Mouse (Mus musculus) urinary bladder, postnatal 14 days (tissue): ENCODE data around the gene Kcnk7.
A peak's percentile ranks its signal among the peaks of the same experiment; 100 is the strongest.

Experiments used
- DNase-seq: peaks from one replicate; pipeline ENCODE4 v3.0.0; 2021; ENCODE audit warnings: low spot score

The Kcnk7 gene

DNA sequence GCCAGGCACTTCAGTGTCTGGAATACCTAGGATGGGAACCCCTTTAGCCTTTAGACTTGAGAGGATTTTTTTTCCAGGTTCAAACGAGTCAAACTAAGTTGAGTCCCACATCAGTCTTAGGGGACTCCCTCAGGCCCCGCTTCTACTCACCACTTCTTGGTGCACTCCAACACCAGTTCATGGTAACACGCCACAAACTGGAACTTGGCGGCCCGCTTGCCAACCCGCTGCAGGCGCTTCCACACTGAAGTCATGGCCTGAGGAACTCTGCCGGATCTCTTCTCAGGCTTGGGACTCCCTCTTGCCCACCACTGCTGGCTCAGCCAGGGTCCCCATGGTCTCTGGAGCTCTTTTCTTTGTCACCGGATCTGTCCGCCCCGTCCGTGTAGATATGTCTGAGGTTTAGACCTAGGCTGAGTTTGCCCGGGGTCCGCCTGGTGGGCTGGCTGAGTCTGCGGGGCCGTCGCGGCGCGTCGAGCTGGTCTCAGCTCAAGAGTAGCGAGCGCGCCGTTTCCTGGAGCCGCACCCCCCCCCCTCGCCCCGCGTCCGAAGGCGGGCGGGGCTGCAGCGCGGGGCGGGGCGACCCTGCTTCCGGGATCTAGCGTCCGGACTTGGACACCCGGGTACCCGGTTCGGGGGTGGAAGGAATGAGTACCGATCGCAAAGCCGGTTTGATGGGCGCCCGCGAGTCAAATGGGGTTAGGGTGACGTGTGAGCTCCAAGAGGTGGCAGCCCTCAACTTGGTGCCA is 21.8 kb downstream of the Kcnk7 start, which contains the start of gene Ehbp1l1:
Ehbp1l1 (minus strand) TSS at position 551 of the 749 bp plus-strand sequence.
- peak; percentile 83 for DNase-seq

DNA sequence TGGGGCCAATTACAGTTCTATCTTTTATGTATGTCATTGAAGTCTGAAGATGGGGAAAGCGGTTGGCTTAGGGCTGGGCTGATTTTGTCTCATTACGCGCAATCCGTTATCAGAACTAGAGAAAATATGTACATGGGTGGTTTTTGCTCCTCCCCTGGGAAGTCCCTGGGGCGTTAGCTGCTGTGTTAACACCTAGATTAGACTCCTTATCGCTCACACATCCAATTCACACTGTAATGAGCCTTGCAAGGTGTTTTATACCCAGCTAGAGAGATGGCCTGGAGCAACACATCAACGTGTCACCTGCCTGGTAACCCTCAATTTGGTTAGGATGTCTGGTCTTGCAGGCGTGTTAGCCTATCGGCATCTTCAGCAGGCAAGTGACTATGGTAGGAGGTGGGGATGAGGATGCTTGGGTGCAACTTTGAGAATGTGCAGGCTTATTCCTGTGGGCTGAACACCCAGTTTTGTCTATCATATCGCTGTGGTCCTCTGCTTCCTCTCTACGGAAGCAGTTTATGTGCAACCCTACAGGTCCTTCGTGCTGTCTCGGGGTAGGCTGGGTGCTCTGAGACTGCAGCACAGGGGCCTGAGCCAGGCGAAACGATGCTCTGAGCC is 22.9 kb downstream of the Kcnk7 start:
- no peak for DNase-seq

DNA sequence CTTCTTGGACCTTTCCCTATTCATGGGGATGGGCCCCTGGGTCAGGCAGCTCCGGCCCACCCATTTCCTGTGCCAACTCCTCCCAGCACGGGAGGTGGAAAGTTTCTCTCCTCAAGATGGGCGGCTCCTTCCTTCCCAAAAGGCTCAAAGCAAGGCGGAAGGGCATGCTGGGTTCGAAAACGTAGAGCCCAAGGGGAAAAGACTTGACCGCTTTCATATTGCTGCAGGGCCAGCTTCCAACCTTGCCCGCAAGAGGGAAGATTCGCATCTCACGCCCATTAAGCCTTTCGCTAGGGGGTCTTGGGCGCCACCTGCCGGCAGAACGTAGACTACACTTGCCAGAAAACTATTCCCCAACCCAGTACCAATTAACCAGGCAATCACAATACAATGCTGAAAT is 23.5 kb downstream of the Kcnk7 start:
- peak; percentile 92 for DNase-seq

DNA sequence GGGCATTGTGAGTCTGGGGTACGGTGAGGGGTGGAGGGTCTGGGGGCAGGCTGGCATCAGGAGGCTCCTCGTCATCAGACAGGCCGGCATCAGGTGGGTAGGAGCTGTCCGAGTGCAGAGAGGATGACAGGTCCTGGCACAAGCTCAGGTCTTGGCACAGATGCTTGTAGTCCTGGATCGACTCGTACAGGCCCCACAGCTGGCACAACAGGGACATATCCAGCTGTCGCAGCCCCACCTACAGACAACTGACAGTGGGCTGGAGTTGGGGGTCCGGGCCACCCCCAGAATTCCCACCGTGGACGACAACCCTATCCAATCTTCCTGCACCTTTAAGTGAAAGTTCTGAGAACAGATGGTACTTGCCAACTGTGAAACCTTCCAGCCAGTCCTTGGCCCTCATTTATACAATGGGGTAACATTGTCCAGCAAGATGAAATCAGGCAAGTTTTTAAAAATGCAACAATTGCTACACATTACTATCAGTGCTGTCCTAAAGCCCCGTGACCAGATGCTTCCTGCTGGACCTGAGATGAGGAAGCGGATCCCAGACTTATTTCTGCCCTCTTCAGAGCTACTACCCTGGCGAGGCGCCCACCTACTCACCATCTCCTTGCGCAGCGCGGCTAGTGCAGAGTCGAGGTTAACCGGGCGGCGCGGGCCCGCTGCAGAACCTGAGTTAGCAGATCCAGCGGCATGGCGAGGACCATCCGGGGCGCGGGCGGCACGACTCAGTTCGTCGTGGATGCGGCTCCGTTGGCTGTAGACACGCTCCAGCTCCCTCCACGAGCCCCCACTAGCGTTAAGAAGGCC is 24.7 kb downstream of the Kcnk7 start:
- peak; percentile 69 for DNase-seq

DNA sequence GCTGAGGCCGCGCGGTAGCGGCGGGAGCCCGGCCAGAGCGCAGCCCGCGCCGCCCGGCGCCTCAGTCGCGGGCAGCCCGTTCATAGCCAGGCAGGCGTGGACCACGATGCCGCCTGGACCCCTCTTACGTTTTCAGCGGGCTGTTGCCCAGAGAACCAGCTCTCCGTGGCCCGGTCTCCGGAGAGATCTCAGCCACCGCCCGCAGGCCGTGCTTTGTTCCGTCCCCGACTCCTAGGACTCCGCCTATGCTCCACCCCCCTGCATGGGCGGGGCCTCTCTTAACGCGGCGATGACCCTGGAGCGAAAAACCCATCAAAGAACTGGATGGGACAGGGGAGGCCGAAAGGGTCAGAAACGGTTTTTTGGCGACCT is 25.3 kb downstream of the Kcnk7 start, which contains the start of gene Fam89b:
Fam89b (minus strand) TSS at position 210 of the 372 bp plus-strand sequence.
- DNase-seq = peak; percentile 93

DNA sequence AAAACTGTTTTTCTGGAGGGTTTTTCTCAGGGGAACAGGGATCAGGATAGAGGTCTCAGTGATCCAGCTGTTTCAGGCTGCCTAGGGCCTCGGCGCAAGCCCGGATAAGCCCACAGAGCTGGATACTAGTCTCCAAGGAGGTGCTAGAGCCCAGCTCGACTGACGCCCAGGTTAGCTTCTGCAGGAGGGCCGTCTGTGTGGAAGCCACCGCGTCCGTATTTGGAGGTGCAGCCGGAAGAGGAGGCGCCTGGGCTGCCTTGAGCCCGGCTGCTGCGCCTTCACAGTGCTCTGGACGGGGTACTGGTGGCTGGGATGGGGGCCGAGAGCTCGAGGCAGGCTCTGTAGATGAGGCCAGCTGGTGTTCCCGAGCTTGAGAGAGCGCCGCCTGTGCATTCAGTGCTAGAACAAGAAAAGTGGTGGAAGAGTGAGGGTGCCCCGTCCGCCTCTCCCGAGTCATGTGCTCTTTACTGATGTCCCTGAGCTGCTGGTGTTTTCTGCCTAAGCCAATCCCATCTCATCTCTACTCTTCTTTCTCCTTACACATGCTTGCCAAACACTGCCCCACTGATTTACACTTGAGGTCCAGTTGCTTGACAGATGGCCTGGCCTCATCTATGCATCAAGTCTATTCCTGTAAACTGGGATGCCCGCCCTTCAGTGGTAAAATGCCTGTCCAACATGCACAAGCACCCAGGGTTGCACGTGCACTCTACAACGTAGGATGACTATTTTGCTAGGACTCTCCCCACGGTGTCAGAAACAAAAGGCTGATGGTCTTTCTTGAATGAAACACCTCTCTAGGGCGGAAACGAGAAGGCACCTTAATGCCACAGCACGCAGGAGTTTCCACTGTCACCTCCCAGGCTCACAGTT is 26.4 kb downstream of the Kcnk7 start:
- no peak for DNase-seq

DNA sequence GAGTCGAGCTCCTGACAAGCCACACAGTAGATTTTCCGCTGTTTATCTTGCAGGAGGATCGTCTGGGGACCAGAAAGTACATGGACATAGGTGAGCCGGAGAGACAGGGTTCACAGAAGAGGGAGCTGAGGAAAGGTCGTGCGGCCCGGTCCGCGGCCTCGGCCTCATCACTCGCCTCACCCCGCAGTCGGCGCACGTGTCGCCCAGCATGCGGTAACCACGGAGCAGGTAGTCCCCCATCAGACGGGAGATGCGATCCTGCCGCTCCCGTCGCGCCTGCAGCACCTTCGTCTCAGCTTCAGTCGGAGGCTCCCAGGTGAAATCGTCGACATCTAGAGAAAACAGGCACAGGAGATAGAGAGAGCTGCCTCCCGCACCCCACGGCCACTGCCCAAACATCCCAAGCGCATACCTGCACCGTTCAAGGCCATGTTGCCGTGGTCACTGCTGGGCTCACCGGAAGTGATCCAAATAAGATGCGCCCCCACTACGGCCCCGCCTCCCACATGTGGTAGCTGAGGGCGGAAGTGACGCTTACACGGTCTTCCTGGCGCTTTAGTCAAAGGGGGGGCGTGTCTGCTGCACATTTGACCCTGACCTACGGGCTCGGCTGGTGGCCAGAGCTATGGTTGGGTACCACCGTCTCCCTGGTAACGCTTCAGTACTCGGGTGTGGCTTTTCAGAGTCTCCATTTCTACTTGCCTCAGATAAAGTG is 27.3 kb downstream of the Kcnk7 start:
- DNase-seq = peak; percentile 93

DNA sequence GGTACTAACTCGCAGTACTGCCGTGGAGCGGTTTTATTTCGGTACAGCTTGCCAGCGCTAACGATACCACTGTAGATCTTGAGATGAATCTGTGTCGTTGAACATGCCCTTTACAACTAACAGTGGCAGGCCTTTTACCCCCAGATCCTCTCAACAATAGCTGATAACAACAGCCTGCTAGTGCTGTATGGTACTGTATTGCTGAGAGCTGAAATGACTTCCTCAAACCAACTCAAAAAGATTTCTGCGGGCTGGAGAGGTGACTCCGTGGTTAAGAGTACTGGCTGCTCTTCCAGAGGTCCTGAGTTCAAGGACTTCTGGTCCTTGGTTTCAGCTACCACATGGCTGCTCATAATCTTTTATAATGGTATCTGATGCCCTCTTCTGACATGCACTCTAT is 30.2 kb downstream of the Kcnk7 start:
- DNase-seq = no peak

DNA sequence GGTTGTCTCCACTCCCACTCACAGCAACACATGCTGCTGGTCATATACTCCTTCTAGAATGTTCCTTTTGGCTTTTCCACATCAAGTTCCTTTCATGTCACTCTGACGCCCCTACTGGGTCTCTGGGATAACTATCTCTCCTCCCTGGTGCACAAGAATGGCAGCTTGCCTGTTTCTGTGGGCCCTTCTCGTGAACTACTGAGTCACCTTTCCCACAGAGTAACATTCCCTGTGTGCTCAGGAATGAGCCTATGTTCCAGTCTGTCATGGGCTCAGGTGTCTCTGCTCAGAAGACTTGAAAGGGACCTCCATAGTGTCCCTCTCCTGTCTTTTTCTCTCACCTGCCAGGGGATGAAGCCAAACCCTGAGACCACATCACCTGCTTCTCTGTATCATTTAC is 35.3 kb downstream of the Kcnk7 start:
- no peak for DNase-seq

DNA sequence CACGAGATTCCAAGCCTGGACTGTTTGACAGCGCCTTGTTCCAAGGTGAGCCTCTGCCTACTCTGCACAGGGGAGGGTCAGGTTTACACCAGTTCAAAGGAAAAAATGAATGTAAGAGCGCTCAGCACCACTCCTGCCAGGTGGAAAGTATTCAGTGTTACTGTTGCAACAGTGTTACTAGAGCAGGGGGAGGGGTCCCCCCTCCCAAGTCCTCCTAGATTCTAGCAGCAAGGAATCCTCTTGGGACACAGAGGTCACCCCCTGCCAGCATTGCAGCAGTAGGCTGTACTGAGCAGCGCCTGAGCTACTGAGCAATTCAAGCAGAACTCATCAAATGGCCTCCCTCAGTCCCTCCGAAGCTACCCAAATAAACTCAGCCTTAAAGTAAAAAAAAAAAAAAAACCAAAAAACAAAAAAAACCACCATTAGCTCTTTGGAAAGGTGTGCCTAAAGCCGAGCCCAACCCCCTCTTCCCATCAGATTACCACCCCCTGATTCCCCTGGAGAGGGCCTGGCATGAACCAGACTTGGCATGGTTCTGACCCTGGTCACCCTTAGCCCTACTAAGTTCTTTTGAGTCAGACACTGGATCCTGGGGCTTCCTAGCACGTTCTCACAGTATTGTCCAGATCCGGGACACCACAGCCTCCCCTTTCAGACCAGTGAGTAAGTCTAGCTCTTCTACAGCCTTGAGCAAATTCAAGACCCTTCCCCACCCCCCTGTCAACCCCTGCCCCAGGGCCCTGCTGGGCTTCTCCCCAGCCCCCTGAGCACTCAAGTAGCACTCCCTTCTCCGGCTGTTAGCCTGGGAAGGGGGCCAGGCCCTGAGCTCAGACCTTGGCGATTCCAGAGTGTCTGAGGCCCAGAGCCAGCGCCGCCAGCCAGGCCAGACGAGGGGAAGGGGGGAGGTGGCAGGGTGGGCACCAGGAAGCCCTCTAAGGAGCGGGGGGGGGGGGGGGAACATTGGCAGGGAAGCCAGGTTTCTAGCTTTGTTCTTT is 36.5 kb downstream of the Kcnk7 start, which contains the start of gene Ltbp3:
Ltbp3 (plus strand) TSS at position 585 of the 998 bp plus-strand sequence.
- DNase-seq = peak; percentile 78

DNA sequence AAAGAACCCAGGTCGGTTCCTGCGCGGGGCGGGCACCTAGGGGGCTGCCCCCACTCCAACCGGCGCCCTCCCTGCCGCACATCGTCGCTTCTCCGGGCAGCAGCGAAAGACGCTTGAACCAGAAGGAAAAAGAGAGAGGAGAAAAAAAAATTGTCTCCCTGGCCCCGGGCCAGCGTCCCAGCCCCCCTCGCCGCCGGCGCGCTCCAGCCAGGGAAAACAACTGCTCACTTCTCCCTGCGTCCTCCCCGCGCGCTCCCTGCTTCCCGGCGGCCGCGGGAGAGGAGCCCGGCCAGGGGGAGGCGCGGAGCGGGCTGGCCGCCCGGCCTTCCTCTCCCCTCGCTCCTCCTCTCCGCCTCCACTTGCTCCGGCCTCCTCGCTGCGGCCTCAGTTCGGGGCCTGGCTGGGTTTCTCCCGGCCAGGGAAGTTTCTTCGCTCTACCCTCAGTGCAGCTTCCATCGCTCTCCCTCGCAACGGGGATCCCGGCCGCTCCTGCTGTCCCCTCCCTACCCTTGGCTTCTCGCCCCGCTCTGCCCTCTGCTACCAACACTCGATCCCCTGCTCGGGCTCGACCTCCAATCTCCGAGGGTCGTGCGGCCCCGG is 37.6 kb downstream of the Kcnk7 start:
- peak; percentile 84 for DNase-seq

DNA sequence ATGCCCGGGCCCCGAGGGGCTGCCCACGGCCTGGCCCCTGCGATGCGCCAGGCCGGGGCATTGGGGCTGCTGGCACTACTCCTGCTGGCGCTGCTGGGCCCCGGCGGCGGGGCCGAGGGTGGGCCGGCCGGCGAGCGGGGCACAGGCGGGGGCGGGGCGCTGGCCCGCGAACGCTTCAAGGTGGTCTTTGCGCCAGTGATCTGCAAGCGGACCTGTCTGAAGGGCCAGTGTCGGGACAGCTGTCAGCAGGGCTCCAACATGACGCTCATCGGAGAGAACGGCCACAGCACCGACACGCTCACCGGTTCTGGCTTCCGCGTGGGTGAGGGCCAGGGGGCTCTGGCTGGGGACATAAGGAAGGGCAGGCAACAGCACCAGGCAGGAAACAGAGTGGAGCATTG is 38.1 kb downstream of the Kcnk7 start:
- DNase-seq = no peak

DNA sequence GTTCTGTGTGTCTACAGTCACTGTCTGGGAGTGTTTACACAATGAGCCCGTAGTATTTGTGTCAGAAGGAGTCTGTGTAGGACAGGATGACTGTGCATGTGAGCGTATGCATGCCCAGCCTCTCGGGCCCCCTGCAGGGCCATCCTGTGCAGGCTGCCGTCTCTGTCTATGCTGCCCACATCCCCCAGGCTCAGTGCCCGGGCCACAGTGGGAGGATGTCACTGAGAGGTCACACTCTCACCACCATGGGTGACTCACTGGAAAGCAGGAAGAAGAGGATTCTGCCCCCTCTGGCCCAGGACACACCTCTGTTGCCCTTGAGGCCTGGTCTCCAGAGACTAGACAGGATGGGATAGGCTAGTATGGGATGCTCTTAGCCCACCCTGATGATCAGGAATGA is 39.4 kb downstream of the Kcnk7 start:
- no peak for DNase-seq

DNA sequence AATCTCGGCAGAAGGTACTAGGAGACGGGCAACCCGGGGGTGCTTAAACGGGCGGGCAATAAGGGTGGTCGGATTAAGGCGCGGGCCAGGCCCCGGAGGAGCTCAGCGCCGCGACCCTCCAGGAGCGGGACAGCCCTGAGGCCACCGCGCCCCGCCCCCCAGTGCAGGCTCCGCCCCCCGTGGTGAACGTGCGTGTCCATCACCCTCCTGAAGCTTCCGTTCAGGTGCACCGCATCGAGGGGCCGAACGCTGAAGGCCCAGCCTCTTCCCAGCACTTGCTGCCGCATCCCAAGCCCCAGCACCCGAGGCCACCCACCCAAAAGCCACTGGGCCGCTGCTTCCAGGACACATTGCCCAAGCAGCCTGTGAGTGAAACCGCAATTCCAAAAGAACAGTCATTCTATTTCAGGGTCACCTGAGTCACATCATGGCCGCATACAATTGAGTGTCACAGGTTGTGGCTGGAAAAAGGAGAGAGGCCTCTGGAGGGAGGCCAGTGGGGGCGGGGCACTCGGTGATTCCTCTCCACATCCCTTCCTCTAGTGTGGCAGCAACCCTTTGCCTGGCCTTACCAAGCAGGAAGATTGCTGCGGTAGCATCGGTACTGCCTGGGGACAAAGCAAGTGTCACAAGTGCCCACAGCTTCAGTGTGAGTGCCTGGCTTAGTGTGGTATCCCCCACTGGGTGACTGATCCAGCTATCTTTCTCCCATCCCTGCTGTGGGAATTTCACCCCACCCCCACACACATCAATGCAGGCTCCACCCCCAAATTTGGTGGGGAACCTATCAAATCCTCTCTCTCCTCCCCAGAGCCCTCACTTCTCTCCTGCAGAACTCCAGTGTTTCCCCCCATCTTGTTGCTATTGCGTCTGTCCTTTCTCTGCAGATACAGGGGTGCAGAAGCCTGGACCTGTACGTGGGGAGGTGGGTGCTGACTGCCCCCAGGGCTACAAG is 41.9 kb downstream of the Kcnk7 start:
- no peak for DNase-seq

DNA sequence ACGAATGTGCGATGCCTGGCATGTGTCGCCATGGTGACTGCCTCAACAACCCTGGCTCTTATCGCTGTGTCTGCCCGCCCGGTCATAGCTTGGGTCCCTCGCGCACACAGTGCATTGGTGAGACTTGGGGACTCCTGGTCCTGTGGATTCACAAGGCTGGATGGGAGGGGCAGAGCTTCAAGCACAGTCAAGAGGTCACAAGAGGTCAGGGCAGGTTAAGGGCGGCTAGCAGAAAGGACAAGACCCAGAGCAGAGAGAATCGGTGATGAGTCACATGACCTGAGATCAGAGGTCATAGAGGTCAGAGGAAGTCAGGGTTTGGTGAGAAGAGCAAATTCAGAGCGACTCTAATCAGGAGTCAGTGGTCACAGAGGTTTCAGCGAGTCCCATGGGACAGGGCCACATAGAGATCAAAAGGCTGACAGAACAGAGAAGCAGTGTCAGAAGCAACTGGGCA is 42.8 kb downstream of the Kcnk7 start:
- DNase-seq = no peak

DNA sequence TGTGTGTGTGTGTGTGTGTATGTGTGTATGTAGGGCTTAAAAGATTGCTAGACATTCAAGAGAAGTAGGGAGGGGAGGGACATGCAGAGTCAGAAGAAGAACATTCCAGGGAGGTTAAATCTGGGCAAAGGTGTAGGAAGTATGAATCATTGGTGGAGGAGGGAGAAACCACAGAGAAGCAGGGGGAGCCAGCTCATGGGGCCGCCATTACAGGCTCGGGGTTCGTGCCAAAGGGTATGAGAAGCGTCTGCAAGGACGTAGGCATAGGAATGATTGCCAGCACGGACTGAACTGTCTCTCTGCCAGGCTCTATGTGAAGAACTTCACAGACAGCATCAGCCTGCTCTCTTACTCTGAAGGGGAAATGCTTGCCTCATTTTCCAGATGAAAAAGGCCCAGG is 45.3 kb downstream of the Kcnk7 start:
- DNase-seq = peak; percentile 48

DNA sequence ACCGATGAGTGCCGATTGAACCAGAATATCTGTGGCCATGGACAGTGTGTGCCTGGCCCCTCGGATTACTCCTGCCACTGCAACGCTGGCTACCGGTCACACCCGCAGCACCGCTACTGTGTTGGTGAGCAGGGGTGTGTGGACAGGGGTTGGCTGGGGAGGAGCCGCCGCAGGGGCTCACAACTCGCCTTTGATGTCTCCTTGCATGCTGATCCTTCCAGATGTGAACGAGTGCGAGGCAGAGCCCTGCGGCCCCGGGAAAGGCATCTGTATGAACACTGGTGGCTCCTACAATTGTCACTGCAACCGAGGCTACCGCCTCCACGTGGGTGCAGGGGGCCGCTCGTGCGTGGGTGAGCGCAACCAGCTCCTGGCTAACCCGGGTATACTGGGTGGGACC is 46.8 kb downstream of the Kcnk7 start:
- no peak for DNase-seq

DNA sequence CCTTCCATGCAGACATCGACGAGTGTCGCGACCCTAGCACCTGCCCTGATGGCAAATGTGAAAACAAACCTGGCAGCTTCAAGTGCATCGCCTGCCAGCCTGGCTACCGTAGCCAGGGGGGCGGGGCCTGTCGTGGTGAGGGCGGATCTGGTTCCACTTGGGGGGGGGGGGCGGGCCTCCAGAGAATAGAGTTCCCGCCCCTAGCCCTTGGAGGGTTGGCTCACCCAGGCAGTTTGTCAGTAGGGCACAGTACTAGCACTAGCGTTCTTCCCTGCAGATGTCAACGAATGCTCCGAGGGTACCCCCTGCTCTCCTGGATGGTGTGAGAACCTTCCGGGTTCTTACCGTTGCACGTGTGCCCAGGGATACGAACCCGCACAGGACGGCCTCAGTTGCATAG is 47.6 kb downstream of the Kcnk7 start:
- DNase-seq = peak; percentile 60
